Mouse (Mus musculus) ovary, adult 10 weeks (tissue): ENCODE measurements around the gene Olfr938. TPM values are rescaled to one million over a fixed set of nuclear protein-coding genes. Genes with fewer than 3 reads are reported as not detected.

ENCODE experiments used
- polyA plus RNA-seq: library from polyadenylated mRNA; stranded (reverse); fragments of 350-450 nt; fragmentation: Illumina TruSeq; extraction: RNeasy Lipid Tissue Mini Kit (QIAGEN cat#74804); gene quantifications from one replicate; pipeline ENCODE4 v1.2.3, GENCODE M21; 2014

Olfr938 gene
- polyA plus RNA-seq: not detected

DNA sequence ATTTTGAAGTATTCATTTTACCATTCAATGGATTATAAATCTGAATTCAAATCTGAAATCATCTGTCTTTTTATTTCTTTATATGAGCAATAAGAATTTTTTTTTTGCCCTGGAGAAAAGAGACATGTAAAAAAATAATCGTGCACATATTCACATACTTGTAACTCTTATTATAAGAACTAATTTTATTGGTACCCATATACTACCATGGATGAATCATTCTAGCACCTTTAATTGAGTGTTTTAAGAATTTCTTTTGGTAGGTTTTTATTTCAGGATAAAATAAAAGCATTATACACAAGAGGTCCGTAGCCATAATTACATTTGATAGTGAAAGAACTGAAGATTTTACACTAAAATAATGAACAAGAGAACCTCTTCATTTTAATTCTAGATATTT is at the start of gene Olfr938:
TSS of gene Olfr938 (minus strand) at position 101 of the 400 bp plus-strand sequence.

DNA sequence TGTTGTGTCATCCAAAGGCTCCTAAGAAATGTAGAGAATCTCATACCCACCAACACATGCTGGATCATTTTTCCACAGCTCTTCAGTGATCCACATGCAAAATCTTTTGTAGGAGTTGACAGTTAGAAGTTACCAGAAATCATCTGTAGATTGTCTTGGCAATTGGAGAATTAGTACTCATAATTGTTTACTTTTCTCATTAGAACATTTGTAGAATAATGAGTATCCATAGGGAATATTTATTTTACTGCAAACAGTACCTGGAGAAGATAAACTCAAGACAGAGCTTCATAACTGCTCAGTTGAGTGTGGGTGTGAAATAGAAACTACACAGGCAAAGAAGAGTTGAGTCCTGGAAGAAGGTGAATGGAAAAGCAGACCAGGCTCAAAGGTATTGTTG is 49.1 kb upstream of the Olfr938 start, which contains the start of gene Olfr27:
TSS of gene Olfr27 (plus strand) at position 301 of the 400 bp plus-strand sequence.

DNA sequence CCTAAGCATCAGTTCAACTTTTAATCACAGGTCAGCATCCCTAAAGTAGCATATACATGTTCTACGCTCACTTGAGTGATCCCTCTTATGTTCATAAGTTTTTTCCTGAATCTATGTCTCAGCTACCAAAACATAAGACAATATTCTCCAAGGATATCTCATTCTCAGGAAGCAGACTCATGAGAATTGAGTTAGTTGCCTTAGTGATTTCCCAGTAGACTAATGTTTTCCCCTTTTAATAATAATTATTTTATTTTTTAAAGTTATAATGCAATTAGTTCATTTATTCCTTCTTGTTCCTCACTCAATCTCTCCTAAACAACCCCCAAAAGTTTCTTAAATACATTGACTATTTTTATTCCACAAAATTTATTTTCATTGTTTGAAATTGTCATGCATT is 13.8 kb downstream of the Olfr938 start, which contains the start of gene Olfr937:
TSS of gene Olfr937 (minus strand) at position 101 of the 400 bp plus-strand sequence.

Other genes starting within 250 kb of the Olfr938 start
- gene Olfr924, start 234.4 kb downstream of the Olfr938 start, polyA plus RNA-seq: not detected
- not detected for gene Olfr26, start 223.8 kb downstream of the Olfr938 start, polyA plus RNA-seq
- not detected for gene Olfr926, start 201.8 kb downstream of the Olfr938 start, polyA plus RNA-seq
- not detected for gene Olfr930, start 149.1 kb downstream of the Olfr938 start, polyA plus RNA-seq
- not detected for gene Olfr933, start 106.6 kb downstream of the Olfr938 start, polyA plus RNA-seq
- gene Olfr934, start 90.6 kb downstream of the Olfr938 start, polyA plus RNA-seq: not detected
- not detected for gene Olfr935, start 79.2 kb downstream of the Olfr938 start, polyA plus RNA-seq
- gene Olfr146, start 55.5 kb downstream of the Olfr938 start, polyA plus RNA-seq: not detected
- gene Olfr937, start 13.9 kb downstream of the Olfr938 start, polyA plus RNA-seq: not detected
- not detected for gene Olfr27, start 49.2 kb upstream of the Olfr938 start, polyA plus RNA-seq
- gene Olfr943, start 87.4 kb upstream of the Olfr938 start, polyA plus RNA-seq: not detected
- not detected for gene Olfr944, start 123.0 kb upstream of the Olfr938 start, polyA plus RNA-seq
- not detected for gene Olfr1537, start 171.1 kb upstream of the Olfr938 start, polyA plus RNA-seq
- gene Olfr945, start 197.9 kb upstream of the Olfr938 start, polyA plus RNA-seq: not detected
- gene Olfr948, start 247.2 kb upstream of the Olfr938 start, polyA plus RNA-seq: not detected